Mouse (Mus musculus): ENCODE measurements around the gene Prn.

Gene Prn

GRCm38 (mm10) chr2:131993151-131993550 is 83.4 kb downstream of the Prn start:
- in situ Hi-C loops (cut with MboI, MseI) = no loop called here

DNA sequence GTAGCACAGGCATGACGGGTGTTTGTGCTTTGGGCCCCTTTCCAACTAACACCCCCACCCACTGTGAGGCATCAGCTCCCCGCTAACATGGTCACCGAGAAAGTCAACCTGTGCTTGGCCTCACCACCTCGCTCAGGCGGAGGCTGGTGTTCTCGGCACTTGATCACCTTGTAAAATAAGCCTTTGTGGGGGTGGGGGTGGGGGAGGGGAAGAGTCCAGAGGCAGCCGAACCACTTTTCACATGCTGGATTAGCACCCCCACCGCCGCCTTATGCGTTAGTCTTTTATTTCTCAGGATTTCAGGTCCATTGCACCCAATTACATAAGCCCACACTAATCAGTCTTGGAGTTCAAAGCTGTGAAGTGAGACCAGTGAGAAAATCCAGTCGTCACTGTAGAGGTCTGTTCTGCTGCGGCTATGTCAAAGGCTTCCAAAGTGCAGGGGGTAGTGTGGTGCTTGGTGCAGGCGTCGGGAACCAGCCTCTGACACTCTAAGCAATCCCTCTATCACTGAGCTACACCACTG is 83.9 kb downstream of the Prn start:
- in situ Hi-C loops (cut with MboI, MseI) = no loop called here

- in situ Hi-C loops (cut with MboI, MseI) = loop anchor here (5.0 kb wide), 1 partner anchor 57 kb away; no protein-coding TSS in a partner anchor
Measured at GRCm38 (mm10) chr2:131994971-131995370, 85.2 kb downstream of the Prn start.

DNA sequence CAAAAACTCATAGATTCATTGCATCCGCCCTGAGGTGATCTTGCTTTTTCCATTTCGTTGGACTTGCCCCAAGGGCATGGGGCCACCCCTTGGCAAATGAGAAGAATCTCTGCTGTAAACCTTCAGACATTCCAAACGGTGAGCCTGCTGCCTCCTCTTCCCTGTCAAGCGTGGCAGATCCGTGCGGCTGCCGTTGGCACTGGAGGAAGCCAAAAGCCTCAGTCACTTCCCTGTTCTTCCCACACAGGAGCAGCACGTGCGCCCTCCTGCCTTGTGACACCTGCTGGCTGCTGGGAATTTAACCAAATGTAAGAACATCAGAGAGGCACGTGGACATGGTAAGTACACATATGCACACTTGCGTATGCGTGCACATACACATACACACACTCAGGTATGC is 86.0 kb downstream of the Prn start:
- in situ Hi-C loops (cut with MboI, MseI) = loop anchor here (5.0 kb wide), 1 partner anchor 57 kb away; no protein-coding TSS in a partner anchor

DNA sequence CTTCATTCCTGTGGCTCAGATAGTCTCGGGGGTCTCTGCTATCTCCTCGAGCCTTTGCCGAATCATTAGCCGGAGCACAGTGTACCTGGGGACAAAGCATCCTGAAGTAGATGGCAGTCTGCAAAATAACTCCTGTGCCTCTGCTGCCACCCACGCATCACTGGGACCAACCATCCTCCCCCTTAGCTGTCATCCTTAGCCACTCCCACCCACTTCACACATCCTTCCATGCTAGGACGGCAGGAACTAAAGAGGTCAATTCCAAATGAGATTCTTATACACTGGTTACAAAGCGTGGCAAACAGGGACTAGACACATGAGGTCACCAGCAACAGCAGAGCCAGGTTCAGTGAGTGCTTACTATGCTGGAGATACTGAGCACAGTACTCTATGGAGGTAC is 86.6 kb downstream of the Prn start:
- in situ Hi-C loops (cut with MboI, MseI) = loop anchor here (5.0 kb wide), 1 partner anchor 56 kb away; no protein-coding TSS in a partner anchor

DNA sequence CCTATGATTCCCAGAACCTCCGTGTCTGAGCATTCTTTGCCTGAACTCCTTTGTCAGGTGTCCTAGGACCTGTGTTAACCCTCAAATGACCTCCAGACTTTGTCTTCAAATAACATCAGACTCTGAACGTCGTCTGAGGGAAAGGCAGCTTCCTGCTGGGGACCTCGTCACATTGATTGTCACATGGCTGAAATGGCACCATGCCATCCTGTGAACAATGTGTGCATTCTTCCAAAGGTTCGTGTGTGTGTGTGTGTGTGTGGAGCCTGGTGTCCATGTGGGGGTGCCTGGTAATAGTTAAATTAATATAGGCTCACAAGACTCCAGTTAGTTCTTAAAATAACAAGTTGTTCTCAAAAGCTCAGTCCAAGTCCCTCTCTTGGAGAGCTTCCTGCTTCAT is 87.6 kb downstream of the Prn start:
- in situ Hi-C loops (cut with MboI, MseI) = loop anchor here (5.0 kb wide), 1 partner anchor 55 kb away; no protein-coding TSS in a partner anchor

GRCm38 (mm10) chr2:132001696-132002334 is 92.1 kb downstream of the Prn start:
- in situ Hi-C loops (cut with MboI, MseI) = loop anchor here (25.0 kb wide), 1 partner anchor 685 kb away; the partner anchor contains the start of gene Shld1

GRCm38 (mm10) chr2:132003916-132004315 is 94.2 kb downstream of the Prn start:
- in situ Hi-C loops (cut with MboI, MseI) = loop anchor here (25.0 kb wide), 1 partner anchor 683 kb away; the partner anchor contains the start of gene Shld1

GRCm38 (mm10) chr2:132004495-132005136 is 94.9 kb downstream of the Prn start:
- in situ Hi-C loops (cut with MboI, MseI) = loop anchor here (25.0 kb wide), 1 partner anchor 683 kb away; the partner anchor contains the start of gene Shld1

DNA sequence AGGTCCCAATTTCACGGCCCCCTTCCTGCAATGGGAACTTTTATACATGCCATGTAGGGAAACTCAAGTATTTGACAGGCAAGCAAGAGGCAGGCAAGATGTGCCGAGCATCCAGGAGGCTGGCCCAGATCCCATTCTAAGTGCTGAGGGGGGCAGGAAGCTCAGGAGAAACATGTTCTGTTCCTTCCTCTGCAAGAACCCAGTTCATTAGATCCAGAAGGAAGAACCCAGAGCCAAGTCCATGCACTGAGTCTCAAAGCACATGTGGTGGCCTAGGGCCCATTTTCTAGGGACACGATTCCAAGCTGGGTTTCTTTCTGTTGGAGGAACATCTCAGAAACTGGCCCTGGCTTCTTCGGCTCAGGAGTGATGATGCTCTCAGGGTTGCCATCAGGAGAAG is 95.7 kb downstream of the Prn start:
- in situ Hi-C loops (cut with MboI, MseI) = loop anchor here (25.0 kb wide), 1 partner anchor 682 kb away; the partner anchor contains the start of gene Shld1

Measured in regulatory T cell (primary cell).